Mouse (Mus musculus) G1E (cell line): Measurements from ENCODE around the gene Hspb11. TPM values are rescaled to one million over a fixed set of nuclear protein-coding genes. Genes with fewer than 3 reads are reported as not detected.

Source experiments
- ATAC-seq: 2 replicates; pipeline ENCODE4 v1.8.0; 2016; ENCODE audit warnings: mild to moderate bottlenecking; ENCODE audit not compliant: insufficient number of reproducible peaks, poor library complexity, low FRiP score, severe bottlenecking; ENCODE audit errors: extremely low read depth
- DNase-seq: peaks from one replicate; pipeline ENCODE4 v3.0.0; 2012; ENCODE audit warnings: low spot score
- H3K27me3 ChIP-seq: 2 replicates; pipeline ENCODE4 v1.6.1; 2012; ENCODE audit warnings: mild to moderate bottlenecking, low read length, inconsistent platforms; ENCODE audit not compliant: insufficient read depth
- H3K36me3 ChIP-seq: replicated peaks from 2 replicates; pipeline ENCODE3; 2012; ENCODE audit warnings: mild to moderate bottlenecking, inconsistent platforms
- H3K4me1 ChIP-seq: 2 replicates; pipeline ENCODE4 v1.6.1; 2012; ENCODE audit warnings: low read depth, low read length, inconsistent platforms, mixed read lengths; ENCODE audit not compliant: insufficient read depth
- H3K4me3 ChIP-seq: 2 replicates; pipeline ENCODE4 v1.5.1; 2012; ENCODE audit warnings: low read depth, mild to moderate bottlenecking, inconsistent platforms, low read length, moderate library complexity, mixed read lengths
- H3K9me3 ChIP-seq: replicated peaks from 2 replicates; pipeline ENCODE4 v1.6.1; 2012; ENCODE audit warnings: inconsistent platforms
- CTCF ChIP-seq: IDR thresholded peaks from 2 replicates; pipeline ENCODE4 v1.5.1; 2012; ENCODE audit warnings: low read depth, low read length, inconsistent platforms, mixed read lengths
- GATA1 ChIP-seq: IDR thresholded peaks from 2 replicates; pipeline ENCODE4 v1.6.1; 2012; ENCODE audit warnings: borderline replicate concordance, low read length, inconsistent platforms, mixed read lengths
- GATA2 ChIP-seq: IDR thresholded peaks from 2 replicates; pipeline ENCODE4 v1.6.1; 2012; ENCODE audit warnings: low read depth, low read length, inconsistent platforms, borderline replicate concordance
- POLR2AphosphoS5 ChIP-seq: IDR thresholded peaks from 2 replicates; pipeline ENCODE4 v1.6.1; 2012; ENCODE audit warnings: low read depth, low read length, inconsistent platforms; ENCODE audit not compliant: insufficient replicate concordance
- TAL1 ChIP-seq: conservative IDR thresholded peaks from 2 replicates; pipeline ENCODE4 v1.6.1; 2012; ENCODE audit warnings: low read depth, low read length, inconsistent platforms, mixed read lengths
- polyA plus RNA-seq: library from polyadenylated mRNA; stranded (reverse); fragments of >175 nt; gene quantifications from 2 replicates; pipeline ENCODE4 v1.2.3, GENCODE M21; 2012
- total RNA-seq, 2 experiments: library from RNA; stranded (forward) in 1 of 2; stranded (reverse) in 1 of 2; fragments of 200-1000 nt in 1 of 2; fragments of >200 nt in 1 of 2; fragmentation: Nextera tagmentation in 1 of 2; gene quantifications; 2 replicates each; pipeline ENCODE4 v1.2.3; 2014 to 2017

Hspb11 gene
- total RNA-seq (2014; fragmentation: Nextera tagmentation) (37.5 and 44.7 TPM in 2 replicates), total RNA-seq (2017) (31.0 and 33.8 TPM in 2 replicates), polyA plus RNA-seq (8.9 and 9.1 TPM in 2 replicates)

GRCm38 (mm10) chr4:107253125-107254091 is at the start of gene Hspb11, which contains the start of gene Lrrc42:
Gene Hspb11, plus strand, starts transcription at chr4:107253593.
Gene Lrrc42, minus strand, starts transcription at chr4:107253532.
- Histone ChIP-seq H3K36me3 (peaks cover 5% of the 10 kb centered on the region), H3K4me3 (peak within 1 kb of the TSS; percentile 85), H3K4me1 (peaks cover 48% of the 10 kb centered on the region), H3K27me3 (no peaks in the 10 kb centered on the region), H3K9me3 (no peaks in the 10 kb centered on the region)
- DNase-seq, result peak; percentile 90
- no peak for TF ChIP-seq TAL1
- TF ChIP-seq POLR2AphosphoS5, result no peak
- no peak for TF ChIP-seq GATA2
- TF ChIP-seq CTCF, result no peak
- no peak for TF ChIP-seq GATA1
- peak; percentile 86 for ATAC-seq

- no peak for DNase-seq
- ATAC-seq, result no peak
- Histone ChIP-seq H3K9me3 (no peaks in the 10 kb centered on the region), H3K36me3 (peaks cover 79% of the 10 kb centered on the region), H3K27me3 (no peaks in the 10 kb centered on the region), H3K4me1 (peaks cover 41% of the 10 kb centered on the region), H3K4me3 (no peak overlapping the region)
- TF ChIP-seq POLR2AphosphoS5 (no peak), CTCF (no peak), GATA2 (no peak), GATA1 (no peak), TAL1 (no peak)
Observed at GRCm38 (mm10) chr4:107207016-107207415, 46.4 kb upstream of the Hspb11 start.

GRCm38 (mm10) chr4:107208880-107209279 is 44.5 kb upstream of the Hspb11 start, which contains the start of gene Ldlrad1:
Gene Ldlrad1, plus strand, starts transcription at chr4:107209180.
- ATAC-seq, result no peak
- no peak for DNase-seq
- no peak for TF ChIP-seq POLR2AphosphoS5
- TF ChIP-seq CTCF, result no peak
- TF ChIP-seq GATA1, result no peak
- TF ChIP-seq GATA2, result no peak
- TF ChIP-seq TAL1, result no peak
- H3K4me1 ChIP-seq, result peaks cover 40% of the 10 kb centered on the region
- no peaks in the 10 kb centered on the region for H3K9me3 ChIP-seq
- no peaks in the 10 kb centered on the region; the same call in 1 of the 2 replicates for H3K27me3 ChIP-seq
- peaks cover 60% of the 10 kb centered on the region for H3K36me3 ChIP-seq
- H3K4me3 ChIP-seq, result no peak within 1 kb of the TSS

- peaks cover 45% of the 10 kb centered on the region for H3K36me3 ChIP-seq
- peaks cover 49% of the 10 kb centered on the region for H3K4me1 ChIP-seq
- H3K4me3 ChIP-seq, result peak overlapping the region; percentile 39; the same call in 1 of the 2 replicates
- H3K27me3 ChIP-seq, result peaks cover 5% of the 10 kb centered on the region; the same call in 1 of the 2 replicates
- no peak for TF ChIP-seq POLR2AphosphoS5
- TF ChIP-seq TAL1, result no peak
- no peak for TF ChIP-seq CTCF
- no peak for TF ChIP-seq GATA1
- TF ChIP-seq GATA2, result no peak
- ATAC-seq, result peak; percentile 60
- DNase-seq, result peak; percentile 37
- H3K9me3 ChIP-seq, result no peaks in the 10 kb centered on the region
Observed at GRCm38 (mm10) chr4:107210483-107211097, 42.8 kb upstream of the Hspb11 start.

- TF ChIP-seq GATA2 (no peak), TAL1 (no peak), POLR2AphosphoS5 (no peak), GATA1 (no peak), CTCF (no peak)
- no peaks in the 10 kb centered on the region for H3K9me3 ChIP-seq
- peaks cover 5% of the 10 kb centered on the region; the same call in 1 of the 2 replicates for H3K27me3 ChIP-seq
- H3K4me3 ChIP-seq, result no peak overlapping the region
- DNase-seq, result no peak
- peaks cover 40% of the 10 kb centered on the region for H3K36me3 ChIP-seq
- no peak for ATAC-seq
- H3K4me1 ChIP-seq, result peaks cover 58% of the 10 kb centered on the region
Observed at GRCm38 (mm10) chr4:107211465-107211864, 41.9 kb upstream of the Hspb11 start.

GRCm38 (mm10) chr4:107211936-107212335 is 41.5 kb upstream of the Hspb11 start:
- no peaks in the 10 kb centered on the region for H3K9me3 ChIP-seq
- TF ChIP-seq GATA2, result no peak
- TF ChIP-seq GATA1, result no peak
- TF ChIP-seq TAL1, result no peak
- TF ChIP-seq POLR2AphosphoS5, result no peak
- TF ChIP-seq CTCF, result no peak
- peaks cover 63% of the 10 kb centered on the region for H3K4me1 ChIP-seq
- no peak overlapping the region for H3K4me3 ChIP-seq
- peaks cover 36% of the 10 kb centered on the region for H3K36me3 ChIP-seq
- no peak for ATAC-seq
- H3K27me3 ChIP-seq, result peaks cover 5% of the 10 kb centered on the region; the same call in 1 of the 2 replicates
- DNase-seq, result no peak
